Mouse (Mus musculus): Measurements from ENCODE around the gene Smpd1.

Smpd1 gene

DNA sequence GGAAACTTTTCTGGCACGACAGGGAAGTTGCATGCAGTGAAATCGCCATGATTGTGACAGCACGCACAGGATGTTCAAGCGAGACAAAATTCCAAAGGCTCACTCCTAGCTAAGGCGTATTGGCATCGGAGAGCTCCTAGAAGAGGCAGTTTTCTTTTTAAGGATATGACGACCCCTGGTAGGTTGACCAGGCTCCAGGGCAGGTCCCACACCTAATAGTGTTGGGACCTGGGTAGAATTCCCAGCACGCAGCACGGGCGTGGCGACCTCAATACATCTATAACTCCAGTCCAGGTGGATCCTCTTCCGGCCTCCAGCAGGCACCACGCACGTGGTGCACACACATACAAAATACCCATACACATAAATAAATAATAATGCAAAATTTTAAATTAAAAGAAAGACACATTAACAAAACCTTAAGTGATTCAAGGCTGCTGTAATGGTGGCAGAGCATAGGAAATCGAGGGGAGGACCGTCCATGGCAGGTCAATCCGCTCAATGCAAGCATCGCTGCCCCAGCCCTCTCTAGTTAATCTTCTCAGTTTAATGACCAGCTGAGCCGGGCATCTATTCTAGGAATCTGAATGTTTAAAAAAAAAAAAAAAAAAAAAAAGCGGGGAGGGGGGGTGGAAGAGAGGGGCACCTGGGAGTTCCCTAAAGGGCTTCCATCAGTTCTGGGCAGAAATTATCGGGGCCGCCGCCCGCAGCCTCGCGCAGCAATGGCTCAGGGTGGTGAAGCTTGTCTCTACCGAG lies 526 bp upstream of the Smpd1 start:
- POLR2A ChIA-PET = interaction anchor here (0.6 to 2.5 kb wide), 27 partner anchors 9 to 257 kb away, joined by 3 to 19 read pairs (median 4); partner anchors contain the start of genes Apbb1 (in 3 of the 4), Arfip2 (in 2 of the 4), Gm45799 (in 2 of the 4) and Mrpl17 (in 2 of the 4)
- CTCF ChIA-PET = interaction anchor here in 1 of 4 experiments (0.9 to 1.4 kb wide), 4 partner anchors 16 to 97 kb away, joined by 3 to 7 read pairs (median 4); partner anchors contain the start of gene Dnhd1

GRCm38 (mm10) chr7:105555571-105555970 lies 1.4 kb downstream of the Smpd1 start:
- CTCF ChIA-PET = interaction anchor here in 1 of 4 experiments (0.5 to 1.4 kb wide), 2 partner anchors 62 to 172 kb away, joined by 3 to 4 read pairs; no protein-coding TSS in a partner anchor
- POLR2A ChIA-PET = interaction anchor here in 2 of 4 experiments (1.9 to 2.5 kb wide), 4 partner anchors 25 to 95 kb away, joined by 6 to 19 read pairs (median 12); partner anchors contain the start of genes Arfip2 (in 2 of the 2), Gm45799 (in 2 of the 2), Timm10b (in 2 of the 2) and Apbb1 (in 1 of the 2)

DNA sequence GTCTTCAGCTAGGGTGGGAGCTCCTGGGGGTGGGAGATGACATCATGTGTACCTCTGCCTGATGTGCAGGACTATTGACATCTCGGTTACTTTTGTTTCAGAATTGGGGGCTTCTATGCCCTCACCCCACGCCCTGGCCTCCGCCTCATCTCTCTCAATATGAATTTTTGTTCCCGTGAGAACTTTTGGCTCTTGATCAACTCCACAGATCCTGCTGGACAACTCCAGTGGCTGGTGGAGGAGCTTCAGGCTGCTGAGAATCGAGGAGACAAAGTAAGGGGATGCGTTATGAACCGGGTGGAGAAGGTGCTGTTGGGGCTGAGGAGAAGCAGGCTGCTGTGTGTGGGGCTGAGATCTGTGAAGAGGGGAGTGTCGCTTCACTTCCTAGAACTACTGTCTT lies 2.2 kb downstream of the Smpd1 start:
- POLR2A ChIA-PET = interaction anchor here in 1 of 4 experiments (1.4 kb wide), 1 partner anchor 25 kb away, joined by 3 read pairs; the partner anchor contains the start of gene Apbb1
- CTCF ChIA-PET = interaction anchor here in 1 of 4 experiments (1.4 kb wide), 1 partner anchor 62 kb away, joined by 3 read pairs; no protein-coding TSS in a partner anchor

DNA sequence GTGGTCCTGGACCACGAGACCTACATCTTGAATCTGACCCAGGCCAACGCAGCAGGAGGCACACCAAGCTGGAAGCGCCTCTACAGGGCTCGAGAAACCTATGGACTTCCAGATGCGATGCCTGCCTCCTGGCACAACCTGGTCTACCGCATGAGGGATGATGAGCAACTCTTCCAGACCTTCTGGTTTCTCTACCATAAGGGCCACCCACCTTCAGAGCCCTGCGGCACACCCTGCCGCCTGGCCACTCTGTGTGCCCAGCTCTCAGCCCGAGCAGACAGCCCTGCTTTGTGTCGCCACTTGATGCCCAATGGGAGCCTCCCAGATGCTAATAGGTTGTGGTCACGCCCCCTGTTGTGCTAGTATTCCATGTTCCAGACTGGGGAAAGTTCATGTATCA lies 3.5 kb downstream of the Smpd1 start:
- CTCF ChIA-PET = interaction anchor here in 1 of 4 experiments (0.7 kb wide), 1 partner anchor 187 kb away, joined by 3 read pairs; the partner anchor contains the start of gene Taf10
- POLR2A ChIA-PET = interaction anchor here in 1 of 4 experiments (1.4 kb wide), 1 partner anchor 23 kb away, joined by 3 read pairs; the partner anchor contains the start of gene Apbb1

DNA sequence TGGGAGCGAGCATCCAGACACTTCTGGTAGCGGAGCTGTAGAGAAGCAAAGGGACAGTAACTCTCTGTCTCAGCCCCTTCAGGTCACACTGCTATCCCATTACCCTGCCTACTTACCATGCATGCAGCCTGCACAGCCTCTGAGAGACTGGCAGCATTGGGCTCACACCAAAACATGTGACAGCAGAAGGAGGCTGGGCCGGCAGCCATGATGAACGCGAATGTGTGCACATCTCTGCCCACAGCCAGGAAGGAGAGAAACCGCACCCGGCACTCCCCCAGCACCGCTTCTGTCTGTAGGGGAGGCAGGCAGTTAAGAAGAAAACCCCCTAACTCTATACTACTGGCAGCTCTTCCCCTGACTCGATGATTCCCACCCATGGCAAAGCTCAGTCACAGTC lies 4.9 kb downstream of the Smpd1 start:
- ChIA-PET POLR2A (no interaction called here), CTCF (no interaction called here)

- ChIA-PET POLR2A (interaction anchor here in 2 of 4 experiments (0.7 to 1.3 kb wide), 2 partner anchors 8 to 190 kb away, joined by 3 to 4 read pairs; partner anchors contain the start of genes Smpd1 (in 1 of the 2) and Tpp1 (in 1 of the 2)), CTCF (interaction anchor here in 1 of 4 experiments (0.6 kb wide), 1 partner anchor 97 kb away, joined by 3 read pairs; no protein-coding TSS in a partner anchor)
These were observed 8.2 kb downstream of the Smpd1 start for GRCm38 (mm10) chr7:105562317-105562716.

DNA sequence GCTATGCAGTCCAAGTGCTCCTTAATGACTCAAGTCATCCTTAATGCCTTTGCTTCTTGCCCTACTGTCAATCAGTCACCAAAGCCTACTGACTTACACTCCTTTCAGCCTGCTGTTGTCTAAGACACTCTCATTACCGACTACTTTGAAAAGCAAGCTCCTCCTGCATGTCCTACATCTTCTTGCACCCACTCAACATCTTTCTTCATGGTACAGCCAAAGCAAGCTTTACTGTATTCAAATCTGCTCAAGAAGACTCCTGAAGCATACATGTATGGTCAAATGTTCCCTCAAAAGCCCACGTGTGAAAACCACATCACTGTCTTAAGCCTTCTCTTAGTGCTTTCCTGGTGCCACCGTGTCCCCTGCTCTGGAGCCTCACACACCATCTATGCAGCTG lies 9.2 kb downstream of the Smpd1 start:
- POLR2A ChIA-PET = interaction anchor here in 1 of 4 experiments (1.2 kb wide), 2 partner anchors 9 to 70 kb away, joined by 3 to 4 read pairs; partner anchors contain the start of gene Smpd1
- CTCF ChIA-PET = interaction anchor here in 1 of 4 experiments (0.8 kb wide), 1 partner anchor 8 kb away, joined by 3 read pairs; no protein-coding TSS in a partner anchor

- ChIA-PET CTCF (no interaction called here), POLR2A (interaction anchor here in 2 of 4 experiments (1.0 to 1.8 kb wide), 5 partner anchors 11 to 179 kb away, joined by 3 to 4 read pairs (median 4); partner anchors contain the start of genes Smpd1 (in 2 of the 2), Apbb1 (in 1 of the 2) and Taf10 (in 1 of the 2))
These were observed 11.1 kb downstream of the Smpd1 start for GRCm38 (mm10) chr7:105565071-105565836.

DNA sequence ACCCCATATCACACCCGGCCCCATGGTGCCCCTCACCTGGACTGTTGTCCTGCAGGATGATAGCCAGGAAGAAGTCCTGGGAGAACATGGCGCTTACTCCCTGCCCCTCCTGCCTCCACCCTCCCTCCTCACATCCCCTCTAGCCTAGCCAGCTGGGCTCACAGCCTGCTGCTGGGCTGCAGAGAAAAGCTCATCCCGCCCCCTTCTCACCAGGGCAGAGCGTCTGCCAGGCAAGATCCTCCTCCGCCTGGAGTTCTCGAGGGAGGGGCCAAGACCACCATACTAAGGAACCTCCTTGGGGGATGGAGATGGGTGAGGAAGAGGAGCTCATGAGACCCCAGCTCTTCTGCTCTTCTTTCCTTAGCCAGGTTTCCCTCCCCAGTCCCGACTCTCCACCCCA lies 14.4 kb downstream of the Smpd1 start:
- ChIA-PET CTCF (no interaction called here), POLR2A (interaction anchor here in 3 of 4 experiments (0.6 to 2.0 kb wide), 7 partner anchors 12 to 184 kb away, joined by 3 to 12 read pairs (median 4); partner anchors contain the start of genes Apbb1 (in 2 of the 3), Arfip2 (in 1 of the 3), Gm45799 (in 1 of the 3) and Smpd1 (in 1 of the 3))

GRCm38 (mm10) chr7:105568988-105569471 lies 14.9 kb downstream of the Smpd1 start:
- ChIA-PET CTCF (interaction anchor here in 2 of 4 experiments (0.7 to 0.9 kb wide), 2 partner anchors 15 to 617 kb away, joined by 3 to 4 read pairs; partner anchors contain the start of gene Smpd1 (in 1 of the 2)), POLR2A (interaction anchor here in 3 of 4 experiments (0.5 to 2.0 kb wide), 9 partner anchors 12 to 183 kb away, joined by 3 to 12 read pairs (median 4); partner anchors contain the start of genes Apbb1 (in 2 of the 3), Arfip2 (in 1 of the 3), Gm45799 (in 1 of the 3) and Smpd1 (in 1 of the 3))

DNA sequence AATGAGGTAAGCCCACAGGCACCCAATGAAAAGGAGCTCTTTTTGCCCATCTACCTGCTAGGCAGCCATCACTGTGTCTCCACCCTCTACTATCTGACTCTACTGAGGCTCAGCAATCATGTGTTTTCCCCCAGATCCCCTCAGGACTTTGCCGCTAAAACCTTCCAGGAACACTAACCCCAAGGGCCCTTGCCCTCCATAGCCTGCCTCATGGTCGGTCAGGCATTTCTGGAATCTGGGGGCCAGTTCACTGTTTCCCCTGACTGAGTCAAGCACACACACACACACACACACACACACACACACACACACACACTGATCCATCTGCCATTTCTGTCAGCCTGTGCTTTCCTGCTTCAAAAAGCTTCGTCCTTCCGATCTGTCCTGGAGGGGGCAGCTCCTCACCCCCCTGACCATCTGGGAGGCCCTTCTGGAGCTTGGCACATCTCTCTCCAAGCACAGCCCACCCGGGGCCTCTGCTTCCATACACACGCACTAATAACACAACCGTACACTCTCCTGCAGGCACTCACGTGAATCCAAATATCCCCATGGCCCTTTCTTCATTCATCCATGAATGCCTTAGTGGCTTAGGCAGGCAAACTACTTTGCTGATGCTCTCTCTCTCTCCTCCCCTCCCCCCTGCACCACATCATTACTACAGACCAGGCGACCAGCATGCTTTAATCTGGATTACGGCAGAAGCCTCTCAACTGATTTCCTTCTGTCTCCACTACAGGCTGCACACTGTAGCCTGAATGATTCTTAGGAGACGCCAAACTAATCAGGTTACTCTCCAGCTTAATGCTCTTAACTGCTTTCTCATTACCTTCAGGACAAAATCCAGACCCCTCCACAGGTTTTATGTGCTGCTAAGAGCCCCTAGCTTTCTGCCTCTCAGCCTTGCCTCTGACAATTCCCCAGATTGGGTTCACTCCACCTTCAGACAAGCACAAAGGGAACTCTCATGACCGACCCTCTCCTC lies 15.6 kb downstream of the Smpd1 start:
- ChIA-PET CTCF (interaction anchor here in 2 of 4 experiments (0.7 to 0.9 kb wide), 3 partner anchors 16 to 618 kb away, joined by 3 to 9 read pairs (median 4); partner anchors contain the start of gene Smpd1 (in 1 of the 2)), POLR2A (interaction anchor here in 3 of 4 experiments (0.5 to 2.0 kb wide), 7 partner anchors 11 to 70 kb away, joined by 3 to 12 read pairs (median 3); partner anchors contain the start of genes Apbb1 (in 2 of the 3), Arfip2 (in 1 of the 3), Gm45799 (in 1 of the 3) and Smpd1 (in 1 of the 3))

DNA sequence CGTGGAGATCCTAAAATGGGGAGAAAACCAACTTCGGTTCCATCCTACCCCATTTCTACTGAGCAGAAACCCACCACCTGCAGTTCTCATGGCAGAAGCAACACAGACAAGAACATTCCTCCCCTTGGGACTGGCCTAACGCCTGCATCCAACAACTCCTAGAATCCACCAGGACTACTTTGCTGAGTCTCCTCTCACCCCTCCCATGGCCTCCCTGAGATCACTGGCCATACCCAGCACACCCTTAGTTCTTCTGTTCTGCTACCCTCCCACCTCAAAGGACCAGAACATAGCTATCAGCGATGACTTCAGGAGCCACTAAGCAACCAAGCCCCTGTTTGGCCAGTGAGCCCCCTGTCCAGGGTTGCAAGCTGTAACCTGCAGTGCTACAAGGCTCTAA lies 16.6 kb downstream of the Smpd1 start:
- POLR2A ChIA-PET = interaction anchor here in 2 of 4 experiments (1.1 to 1.6 kb wide), 3 partner anchors 9 to 11 kb away, joined by 3 to 4 read pairs (median 3); partner anchors contain the start of gene Apbb1 (in 1 of the 2)

GRCm38 (mm10) chr7:105572949-105573348 lies 18.8 kb downstream of the Smpd1 start:
- ChIA-PET POLR2A (interaction anchor here in 1 of 4 experiments (0.6 kb wide), 1 partner anchor 8 kb away, joined by 3 read pairs; no protein-coding TSS in a partner anchor), CTCF (interaction anchor here in 1 of 4 experiments (0.6 kb wide), 1 partner anchor 477 kb away, joined by 3 read pairs; no protein-coding TSS in a partner anchor)

More for the DNA sequence above, 16.6 kb downstream of the Smpd1 start:
- CTCF ChIA-PET = no interaction called here

GRCm38 (mm10) chr7:105574537-105574936 lies 20.4 kb downstream of the Smpd1 start:
- ChIA-PET CTCF (no interaction called here), POLR2A (interaction anchor here in 1 of 4 experiments (1.4 kb wide), 1 partner anchor 13 kb away, joined by 3 read pairs; no protein-coding TSS in a partner anchor)

DNA sequence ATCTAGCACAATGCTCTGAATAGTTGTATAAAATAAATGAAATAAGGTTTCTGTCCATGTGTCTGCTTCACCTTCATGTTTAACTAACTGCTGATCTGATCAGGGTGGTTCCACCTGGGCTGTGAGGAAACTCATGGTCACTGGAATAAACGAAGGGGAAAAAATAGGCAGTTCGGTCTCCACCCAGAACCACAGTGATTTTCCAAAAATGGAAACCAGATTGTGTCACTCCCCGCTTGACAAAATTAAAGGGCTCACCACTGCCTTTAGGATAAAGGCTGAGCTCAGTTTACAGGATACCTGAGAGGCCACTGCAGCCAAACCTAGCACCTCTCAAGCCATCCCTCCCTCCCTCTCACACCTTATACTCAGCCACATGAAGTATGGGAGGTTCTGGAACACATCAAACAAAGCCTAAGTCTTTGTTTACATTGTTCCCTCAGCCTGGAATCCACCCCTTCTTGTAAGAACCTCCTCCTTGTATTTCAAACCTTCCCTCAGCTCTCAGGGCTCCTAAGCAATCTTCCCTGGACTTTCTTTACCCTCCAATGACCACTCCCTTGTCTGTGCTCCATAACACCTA lies 22.1 kb downstream of the Smpd1 start:
- ChIA-PET CTCF (no interaction called here), POLR2A (interaction anchor here in 1 of 4 experiments (1.6 kb wide), 1 partner anchor 14 kb away, joined by 5 read pairs; no protein-coding TSS in a partner anchor)

DNA sequence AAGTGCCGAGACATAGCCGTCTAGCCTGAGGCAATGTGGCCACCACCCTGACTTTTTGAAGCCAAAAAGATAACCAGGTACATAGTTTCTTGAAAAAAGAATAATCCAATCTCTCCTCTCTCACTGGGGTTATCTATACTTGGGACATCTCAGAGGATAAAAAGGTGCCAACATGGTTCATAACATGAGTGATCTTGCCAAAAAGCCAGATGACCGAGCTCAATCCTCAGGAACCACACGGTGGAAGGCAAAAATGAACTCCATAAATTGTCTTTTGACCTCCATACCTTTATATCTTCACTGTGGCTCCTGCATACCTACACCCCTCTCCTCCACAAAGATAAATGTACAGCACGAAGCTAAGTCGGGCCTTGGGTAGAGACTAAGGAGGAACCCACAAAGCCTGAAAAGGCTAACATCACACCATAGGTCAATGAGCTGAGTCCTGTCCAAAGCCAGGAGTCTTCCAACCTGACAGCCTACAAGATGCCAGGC lies 23.3 kb downstream of the Smpd1 start:
- CTCF ChIA-PET = no interaction called here
- POLR2A ChIA-PET = no interaction called here

All from embryonic stem cell, embryonic (primary cell).